Mouse (Mus musculus): ENCODE measurements around the gene Slc38a7.

- TF ChIP-seq CTCF (IDR thresholded peaks at IDR 0.05; ENCODE audit: control insufficient read depth, insufficient read depth, insufficient read length): no peak
- TF ChIP-seq CEBPB (IDR thresholded peaks at IDR 0.05; ENCODE audit: low read depth): no peak
- TF ChIP-seq MAX (IDR thresholded peaks at IDR 0.05): no peak
- TF ChIP-seq MYOG (IDR thresholded peaks at IDR 0.05; ENCODE audit: control insufficient read depth, extremely low read depth, insufficient read length): no peak
- TF ChIP-seq USF1 (IDR thresholded peaks at IDR 0.05; ENCODE audit: low read depth): no peak
- TF ChIP-seq MYOD1 (IDR thresholded peaks at IDR 0.05; ENCODE audit: control insufficient read depth, insufficient read length, low read depth): no peak
- TF ChIP-seq FOSL1 (IDR thresholded peaks at IDR 0.05; ENCODE audit: insufficient read depth, low read length, poor library complexity, severe bottlenecking): no peak
These were observed 8.3 kb downstream of the Slc38a7 start for GRCm38 (mm10) chr8:95845026-95845425.
